Mouse (Mus musculus) midbrain, embryonic 10.5 days (tissue): Measurements from ENCODE around the gene Pigo. TPM values are rescaled to one million over a fixed set of nuclear protein-coding genes. Genes with fewer than 3 reads are reported as not detected.
"Not testable (repeated sequence)": the region's sequence is repeated elsewhere in the genome, so short reads cannot be mapped to it uniquely, and the experiment has no call there.

Source experiments
- DNase-seq: peaks from one replicate; pipeline ENCODE4 v3.0.0-alpha.2; 2017; ENCODE audit warnings: low spot score
- H3K27ac ChIP-seq: fragments of 300-500 bp; sonication (generic); replicated peaks from 2 replicates; pipeline ENCODE4 v1.5.1; 2016; ENCODE audit warnings: mild to moderate bottlenecking
- H3K27me3 ChIP-seq: fragments of 300-500 bp; sonication (generic); 2 replicates; pipeline ENCODE4 v1.6.1; 2016; ENCODE audit warnings: low read depth, mild to moderate bottlenecking; ENCODE audit not compliant: poor library complexity, severe bottlenecking
- H3K36me3 ChIP-seq: fragments of 300-500 bp; sonication (generic); 2 replicates; pipeline ENCODE4 v1.6.1; 2016; ENCODE audit warnings: mild to moderate bottlenecking, moderate library complexity
- H3K4me1 ChIP-seq: fragments of 300-500 bp; sonication (generic); 2 replicates; pipeline ENCODE4 v1.6.1; 2016
- H3K4me3 ChIP-seq: fragments of 300-500 bp; sonication (generic); 2 replicates; pipeline ENCODE4 v1.5.1; 2016; ENCODE audit warnings: mild to moderate bottlenecking, moderate library complexity
- H3K9me3 ChIP-seq: fragments of 300-500 bp; sonication (generic); replicated peaks from 2 replicates; pipeline ENCODE4 v1.6.1; 2016; ENCODE audit warnings: mild to moderate bottlenecking
- WGBS: fragments of 180-500 bp; shearing (Covaris S2); methylation state at CpG from one replicate; pipeline ENCODE4 v1.1.7; 2016; 5-methylcytosine and 5-hydroxymethylcytosine counted together
- polyA plus RNA-seq: library from polyadenylated mRNA; unstranded; fragments of >200 nt; fragmentation: Nextera tagmentation; extraction: Ambion mirVana; gene quantifications from 2 replicates; pipeline ENCODE4 v1.2.1, GENCODE M21; 2016

Gene Pigo
- polyA plus RNA-seq, 1 experiment from 2014 or later, result 21.8 TPM

DNA sequence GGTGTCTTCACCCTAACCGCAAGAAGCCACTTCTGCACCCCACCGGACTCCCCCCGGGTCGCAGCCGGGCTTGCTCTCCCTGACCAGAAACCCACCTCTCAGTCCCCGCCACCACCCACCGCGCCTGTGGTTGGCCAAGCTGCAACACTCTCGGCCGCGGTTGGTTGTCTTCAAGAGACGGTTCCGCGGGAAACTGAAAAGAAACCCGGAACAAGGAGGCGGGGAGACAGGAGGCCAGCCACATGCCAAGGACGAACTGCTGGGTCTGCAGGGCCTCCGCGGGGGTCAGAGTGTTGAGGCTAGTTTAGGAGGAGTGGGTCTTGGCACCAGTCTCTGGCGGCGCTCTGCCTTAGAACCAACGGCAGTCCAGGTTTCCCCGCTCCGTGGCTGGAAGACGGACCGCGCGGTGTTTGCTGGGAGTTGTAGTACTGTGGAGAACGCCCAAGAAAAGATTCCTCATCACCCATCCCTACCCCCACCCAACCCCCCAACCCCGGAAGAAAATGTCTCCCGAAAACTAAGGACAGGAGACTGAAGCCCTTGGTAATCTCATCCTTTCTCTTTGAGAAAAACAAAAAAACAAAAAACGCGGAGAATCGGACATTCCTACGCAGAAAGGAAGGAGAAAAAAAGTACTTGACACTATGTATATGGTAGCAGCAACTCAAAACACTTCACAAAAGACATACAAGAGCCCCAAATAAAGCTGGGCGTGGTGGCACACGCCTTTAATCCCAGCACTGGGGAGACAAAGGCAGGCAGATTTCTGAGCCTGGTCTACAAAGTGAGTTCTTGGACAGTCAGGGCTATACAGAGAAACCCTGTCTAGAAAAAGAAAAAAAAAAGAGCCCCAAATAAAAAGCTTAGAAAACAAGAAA is 15.2 kb downstream of the Pigo start, which contains the start of gene Fancg:
TSS of gene Fancg (minus strand) at position 346 of the 878 bp plus-strand sequence.
- 1% methylated on average over 37 of the region's 37 CpGs for WGBS
- DNase-seq, result peak; percentile 88
- Histone ChIP-seq H3K9me3 (no peaks in the 10 kb centered on the region), H3K27ac (peak within 1 kb of the TSS; percentile 90), H3K27me3 (no peaks in the 10 kb centered on the region), H3K4me3 (peak within 1 kb of the TSS; percentile 73), H3K36me3 (peaks cover 16% of the 10 kb centered on the region; the same call in 1 of the 2 replicates), H3K4me1 (peaks cover 31% of the 10 kb centered on the region)

DNA sequence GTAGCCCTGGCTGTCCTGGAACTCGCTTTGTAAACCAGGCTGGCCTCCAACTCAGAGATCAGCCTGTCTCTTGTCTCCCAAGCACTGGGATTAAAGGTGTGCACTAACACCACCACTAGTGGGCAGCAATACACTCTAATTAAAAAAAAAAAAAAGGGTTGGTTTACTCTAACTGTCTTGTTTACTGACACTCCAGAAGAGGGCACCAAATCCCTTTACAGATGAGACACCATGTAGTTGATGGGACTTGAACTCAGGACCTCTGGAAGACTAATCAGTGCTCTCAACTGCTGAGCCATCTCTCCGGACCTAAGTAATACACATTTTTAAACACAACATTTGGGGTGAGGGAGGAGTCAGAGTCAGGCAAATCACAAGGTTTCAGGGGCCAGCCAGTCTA is 19.9 kb downstream of the Pigo start:
- DNase-seq, result no peak
- Histone ChIP-seq H3K27me3 (no peaks in the 10 kb centered on the region), H3K9me3 (no peaks in the 10 kb centered on the region), H3K36me3 (peaks cover 39% of the 10 kb centered on the region), H3K4me1 (peaks cover 26% of the 10 kb centered on the region), H3K4me3 (no peak overlapping the region), H3K27ac (no peak overlapping the region)
- 56% methylated on average over 2 of the region's 2 CpGs for WGBS

GRCm38 (mm10) chr4:43004951-43005350 is 20.7 kb downstream of the Pigo start:
- H3K9me3 ChIP-seq, result no peaks in the 10 kb centered on the region
- no peak for DNase-seq
- 91% methylated on average over 3 of the region's 3 CpGs for WGBS
- H3K4me3 ChIP-seq, result no peak overlapping the region
- H3K27me3 ChIP-seq, result no peaks in the 10 kb centered on the region
- peaks cover 39% of the 10 kb centered on the region for H3K36me3 ChIP-seq
- H3K4me1 ChIP-seq, result peaks cover 25% of the 10 kb centered on the region
- no peak overlapping the region for H3K27ac ChIP-seq

GRCm38 (mm10) chr4:43002756-43003439 is 22.7 kb downstream of the Pigo start:
- 82% methylated on average over 12 of the region's 12 CpGs for WGBS
- Histone ChIP-seq H3K4me3 (no peak overlapping the region), H3K27me3 (no peaks in the 10 kb centered on the region), H3K9me3 (no peaks in the 10 kb centered on the region), H3K27ac (no peak overlapping the region), H3K4me1 (peaks cover 20% of the 10 kb centered on the region), H3K36me3 (peaks cover 42% of the 10 kb centered on the region)
- no peak for DNase-seq

- peak overlapping the region; percentile 94; the same call in 1 of the 2 replicates for H3K4me3 ChIP-seq
These were observed 24.3 kb downstream of the Pigo start for GRCm38 (mm10) chr4:43001272-43001671.

DNA sequence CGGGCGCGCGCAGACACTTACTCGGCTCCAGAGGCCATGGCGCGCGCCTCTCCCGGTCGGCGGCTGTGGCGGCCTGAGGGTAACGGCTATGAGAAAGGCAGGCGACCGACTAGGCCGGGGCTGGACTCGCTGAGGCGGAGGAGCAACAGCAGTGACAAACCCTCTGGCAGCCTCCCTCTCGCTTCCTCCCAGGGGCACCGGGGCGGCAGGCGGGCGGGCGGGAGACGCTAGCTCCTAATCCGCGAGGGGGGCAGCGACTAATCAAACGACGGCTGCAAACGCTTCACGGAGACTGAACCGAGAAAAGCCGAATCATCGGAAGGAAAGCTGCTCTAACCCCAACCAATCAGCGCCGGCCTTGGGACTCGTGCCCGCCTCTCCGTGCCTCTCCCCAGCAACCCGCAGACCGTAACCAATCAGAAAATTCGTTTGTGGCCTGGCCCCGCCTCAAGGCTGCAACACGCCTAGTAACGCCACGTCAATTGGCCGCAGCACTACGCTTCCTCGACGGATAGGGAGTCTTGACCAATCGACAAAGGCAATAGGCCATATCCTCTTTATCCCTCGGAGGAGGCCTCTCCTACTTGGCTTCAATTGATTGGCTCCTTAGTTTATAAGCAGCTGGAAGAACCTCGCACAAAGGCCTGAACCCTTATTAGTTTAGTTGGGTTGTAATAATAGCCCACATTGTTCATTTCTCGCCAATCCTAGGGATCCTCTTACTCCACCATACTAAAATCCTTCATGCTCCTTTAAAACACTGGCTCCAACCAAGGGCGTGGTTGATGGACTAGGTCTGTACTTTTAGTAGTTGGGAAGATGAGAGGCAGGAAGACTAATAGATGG is 25.3 kb downstream of the Pigo start, which contains the start of gene Vcp:
TSS of gene Vcp (minus strand) at position 367 of the 846 bp plus-strand sequence.
- H3K27ac ChIP-seq, result peak within 1 kb of the TSS; percentile 98
- WGBS, result under 1% methylated on average over 54 of the region's 56 CpGs
- H3K27me3 ChIP-seq, H3K9me3 ChIP-seq: not testable (repeated sequence)
- peaks cover 51% of the 10 kb centered on the region for H3K36me3 ChIP-seq
- peaks cover 29% of the 10 kb centered on the region for H3K4me1 ChIP-seq
- peak within 1 kb of the TSS; percentile 94 for H3K4me3 ChIP-seq
- peak; percentile 99 for DNase-seq

More at GRCm38 (mm10) chr4:43001272-43001671, 24.3 kb downstream of the Pigo start:
- Histone ChIP-seq H3K4me1 (peaks cover 29% of the 10 kb centered on the region), H3K27ac (peak overlapping the region; percentile 98), H3K9me3 (no peaks in the 10 kb centered on the region), H3K36me3 (peaks cover 49% of the 10 kb centered on the region), H3K27me3 (no peaks in the 10 kb centered on the region)
- no peak for DNase-seq
- WGBS, result 91% methylated on average over 2 of the region's 2 CpGs

- under 1% methylated on average over 51 of the region's 51 CpGs for WGBS
- Histone ChIP-seq H3K27me3 (no peaks in the 10 kb centered on the region), H3K4me1 (peaks cover 29% of the 10 kb centered on the region), H3K4me3 (peak overlapping the region; percentile 94), H3K36me3 (peaks cover 53% of the 10 kb centered on the region), H3K9me3 (no peaks in the 10 kb centered on the region), H3K27ac (peak overlapping the region; percentile 98)
- peak; percentile 86 for DNase-seq
These were observed 26.0 kb downstream of the Pigo start for GRCm38 (mm10) chr4:42999451-43000140.

- no peaks in the 10 kb centered on the region for H3K9me3 ChIP-seq
- H3K36me3 ChIP-seq, result peaks cover 61% of the 10 kb centered on the region
- H3K27me3 ChIP-seq, result no peaks in the 10 kb centered on the region
- 75% methylated on average over 2 of the region's 2 CpGs for WGBS
- peak overlapping the region; percentile 94 for H3K4me3 ChIP-seq
- H3K27ac ChIP-seq, result no peak overlapping the region
- no peak for DNase-seq
- H3K4me1 ChIP-seq, result peaks cover 29% of the 10 kb centered on the region
These were observed 27.6 kb downstream of the Pigo start for GRCm38 (mm10) chr4:42998022-42998421.

DNA sequence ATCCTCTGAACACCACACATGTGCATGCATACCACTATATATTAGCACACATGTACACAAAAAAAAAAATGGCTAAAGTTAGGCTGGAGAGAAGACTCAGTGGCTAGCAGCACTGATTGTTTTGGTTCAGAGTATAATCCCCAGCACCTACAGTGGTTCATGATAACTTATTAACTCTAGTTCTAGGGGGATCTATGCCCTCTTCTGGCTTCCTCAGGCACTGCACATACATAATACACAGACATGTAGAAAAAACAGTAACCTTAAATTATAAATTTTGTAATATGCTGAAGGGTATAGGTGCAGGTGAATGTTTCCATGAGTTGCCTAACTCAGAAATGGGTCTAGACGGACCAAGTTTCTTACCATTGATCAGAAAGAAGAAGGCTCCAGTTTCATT is 37.3 kb downstream of the Pigo start:
- whole genome bisulfite sequencing, result 86% methylated on average over 1 of the region's 1 CpGs
- no peaks in the 10 kb centered on the region for H3K27me3 ChIP-seq
- no peak for DNase-seq
- no peak overlapping the region for H3K4me3 ChIP-seq
- H3K4me1 ChIP-seq, result no peaks in the 10 kb centered on the region
- peaks cover 100% of the 10 kb centered on the region for H3K36me3 ChIP-seq
- H3K9me3 ChIP-seq, result no peaks in the 10 kb centered on the region
- H3K27ac ChIP-seq, result no peak overlapping the region

- not testable (repeated sequence) for H3K4me1 ChIP-seq, H3K27me3 ChIP-seq, DNase-seq, H3K4me3 ChIP-seq, H3K27ac ChIP-seq, H3K9me3 ChIP-seq
- peaks cover 94% of the 10 kb centered on the region for H3K36me3 ChIP-seq
- 89% methylated on average over 8 of the region's 8 CpGs for WGBS
These were observed 45.2 kb downstream of the Pigo start for GRCm38 (mm10) chr4:42980467-42980866.

DNA sequence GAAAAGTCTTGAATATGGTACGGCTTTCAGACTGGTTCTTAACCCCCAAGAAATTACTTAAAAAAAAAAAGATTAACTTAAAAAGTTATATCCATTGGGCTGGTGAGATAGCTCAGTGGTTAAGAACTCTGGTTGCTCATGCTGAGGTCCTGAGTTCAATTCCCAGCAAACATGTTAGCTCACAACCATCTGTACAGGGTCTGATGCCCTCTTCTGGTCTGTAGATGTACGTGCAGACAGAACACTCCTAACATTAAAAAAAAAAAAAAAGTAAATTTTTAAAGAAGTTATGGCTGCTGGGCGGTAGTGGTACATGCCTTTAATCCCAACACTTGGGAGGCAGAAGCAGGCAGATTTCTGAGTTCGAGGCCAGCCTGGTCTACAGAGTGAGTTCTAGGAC is 47.6 kb downstream of the Pigo start:
- DNase-seq, result no peak
- Histone ChIP-seq H3K9me3 (no peaks in the 10 kb centered on the region), H3K4me1 (0 out of 2 replicates have a peak, but pooled peaks cover under 1% of the 10 kb centered on the region), H3K27me3 (no peaks in the 10 kb centered on the region), H3K4me3 (no peak overlapping the region), H3K36me3 (peaks cover 75% of the 10 kb centered on the region), H3K27ac (no peak overlapping the region)
- 90% methylated on average over 4 of the region's 4 CpGs for WGBS

DNA sequence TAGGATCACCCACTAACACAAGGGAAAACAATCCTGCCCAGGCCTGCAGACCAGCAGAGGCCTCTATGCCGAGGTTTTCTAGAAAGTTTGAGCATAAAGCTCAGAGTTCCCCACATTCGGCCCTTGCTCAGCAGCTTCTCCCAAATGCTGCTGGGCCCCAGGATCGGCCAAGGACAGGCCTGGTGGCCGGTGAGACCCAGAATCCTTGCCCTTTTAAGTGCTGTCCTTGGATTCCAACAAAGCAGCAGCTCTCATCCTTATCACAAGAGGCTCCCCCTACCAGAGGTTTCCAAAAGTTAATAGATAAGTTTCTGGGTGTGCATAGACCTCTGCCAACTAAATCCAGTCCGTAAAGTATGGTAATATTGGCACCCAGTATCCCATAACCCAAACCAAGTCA is 51.8 kb downstream of the Pigo start:
- peaks cover 34% of the 10 kb centered on the region for H3K36me3 ChIP-seq
- no peaks in the 10 kb centered on the region for H3K27me3 ChIP-seq
- no peak for DNase-seq
- no peak overlapping the region for H3K4me3 ChIP-seq
- 83% methylated on average over 5 of the region's 5 CpGs for WGBS
- no peaks in the 10 kb centered on the region for H3K9me3 ChIP-seq
- no peak overlapping the region for H3K27ac ChIP-seq
- H3K4me1 ChIP-seq, result 0 out of 2 replicates have a peak, but pooled peaks cover 2% of the 10 kb centered on the region
